Mouse (Mus musculus): ENCODE results near the gene Neu1.
"Not testable (repeated sequence)": the region's sequence is repeated elsewhere in the genome, so short reads cannot be mapped to it uniquely, and the experiment has no call there.

Neu1 gene

DNA sequence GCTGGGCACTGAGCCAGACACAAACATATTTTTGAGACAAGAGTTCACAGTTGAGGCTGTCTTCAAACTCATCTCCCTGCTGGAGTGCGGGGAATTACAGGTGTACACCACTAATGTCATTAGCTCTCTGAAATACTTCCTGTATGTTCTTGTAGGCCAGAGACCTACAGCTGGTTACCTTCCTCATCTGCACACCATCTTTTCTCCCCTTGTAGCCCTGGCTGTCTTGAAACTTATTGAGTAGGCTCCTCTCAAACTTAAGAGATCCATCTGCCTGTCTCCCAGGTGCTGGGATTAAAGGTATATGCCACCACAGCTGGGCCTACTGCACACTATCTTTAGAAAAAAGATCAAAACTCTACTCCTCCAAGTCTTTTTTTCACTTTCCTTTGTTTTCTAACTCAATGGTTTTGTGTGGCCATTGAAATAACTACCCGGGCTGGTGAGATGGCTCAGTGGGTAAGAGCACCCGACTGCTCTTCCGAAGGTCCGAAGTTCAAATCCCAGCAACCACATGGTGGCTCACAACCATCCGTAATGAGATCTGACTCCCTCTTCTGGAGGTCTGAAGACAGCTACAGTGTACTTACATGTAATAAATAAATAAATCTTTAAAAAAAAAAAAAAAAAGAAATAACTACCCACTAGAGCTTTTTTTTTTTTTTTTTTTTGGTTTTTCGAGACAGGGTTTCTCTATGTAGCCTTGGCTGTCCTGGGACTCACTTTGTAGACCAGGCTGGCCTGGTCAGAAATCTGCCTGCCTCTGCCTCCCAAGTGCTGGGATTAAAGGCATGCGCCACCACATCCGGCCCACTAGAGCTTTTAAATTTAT is 17.9 kb downstream of the Neu1 start:
- peak; percentile 50 for DNase-seq (ENCODE audit: extremely low spot score)

GRCm38 (mm10) chr17:34949553-34949969 is 18.5 kb downstream of the Neu1 start:
- DNase-seq (ENCODE audit: extremely low spot score): peak; percentile 77

GRCm38 (mm10) chr17:34950514-34951455 is 19.7 kb downstream of the Neu1 start:
- peak; percentile 45 for DNase-seq (ENCODE audit: extremely low spot score)

DNA sequence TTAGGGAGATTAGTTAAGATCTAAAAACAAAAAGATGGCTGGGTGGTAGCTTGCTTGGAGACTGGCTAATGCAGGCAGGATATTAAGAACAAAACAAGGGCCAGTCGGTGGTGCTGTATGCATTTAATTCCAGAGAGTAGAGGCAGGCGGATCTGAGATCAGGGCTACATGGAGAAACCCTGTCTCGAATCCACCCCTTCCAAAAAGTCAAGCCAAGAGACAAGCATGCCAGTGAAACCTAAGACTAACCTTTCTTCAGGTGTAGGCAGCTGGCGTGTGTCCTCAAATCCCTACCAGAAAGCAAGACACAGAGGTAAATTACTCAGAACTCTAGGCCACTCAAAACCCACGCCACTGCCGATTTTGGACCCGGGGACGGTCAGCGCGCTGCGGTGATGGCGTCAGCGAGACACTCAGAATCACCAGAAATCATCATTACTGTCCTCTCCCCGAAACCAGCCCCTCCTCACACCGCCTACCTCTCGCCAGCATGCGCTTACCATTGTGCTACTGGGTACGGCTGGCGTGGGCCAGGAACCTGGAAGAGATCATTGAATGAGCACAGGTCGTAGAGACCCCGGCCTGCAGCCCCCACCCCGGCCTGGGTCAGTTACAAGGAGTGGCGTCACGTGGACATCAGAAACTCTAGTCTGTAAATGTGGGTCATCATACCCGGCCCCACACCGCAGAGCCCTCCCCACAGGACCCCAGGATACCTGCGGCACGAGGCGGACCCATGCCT is 20.8 kb downstream of the Neu1 start:
- DNase-seq (ENCODE audit: extremely low spot score): peak; percentile 40

- DNase-seq (ENCODE audit: extremely low spot score): peak; percentile 91
These were observed 21.5 kb downstream of the Neu1 start for GRCm38 (mm10) chr17:34952378-34953040.

- DNase-seq (ENCODE audit: extremely low spot score): no peak
These were observed 22.2 kb downstream of the Neu1 start for GRCm38 (mm10) chr17:34953258-34953657.

DNA sequence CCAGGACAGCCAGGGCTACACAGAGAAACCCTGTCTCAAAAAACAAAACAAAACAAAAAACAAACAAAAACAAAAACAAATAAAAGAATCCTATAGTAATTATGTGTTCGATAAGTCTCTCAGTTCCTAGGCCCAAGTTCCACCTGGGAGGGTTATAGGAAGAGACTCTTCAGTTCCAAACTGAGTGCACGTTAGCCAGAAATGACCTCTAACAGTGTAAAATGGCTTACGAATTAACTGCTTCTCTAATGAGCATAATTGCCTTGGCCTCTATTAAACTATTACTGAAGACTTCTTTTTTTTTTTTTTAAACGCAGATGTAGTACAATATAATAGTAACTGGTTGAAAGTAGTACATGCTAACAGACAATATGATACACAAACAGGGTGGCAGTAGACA is 22.9 kb downstream of the Neu1 start:
- no peak for DNase-seq (ENCODE audit: extremely low spot score)

DNA sequence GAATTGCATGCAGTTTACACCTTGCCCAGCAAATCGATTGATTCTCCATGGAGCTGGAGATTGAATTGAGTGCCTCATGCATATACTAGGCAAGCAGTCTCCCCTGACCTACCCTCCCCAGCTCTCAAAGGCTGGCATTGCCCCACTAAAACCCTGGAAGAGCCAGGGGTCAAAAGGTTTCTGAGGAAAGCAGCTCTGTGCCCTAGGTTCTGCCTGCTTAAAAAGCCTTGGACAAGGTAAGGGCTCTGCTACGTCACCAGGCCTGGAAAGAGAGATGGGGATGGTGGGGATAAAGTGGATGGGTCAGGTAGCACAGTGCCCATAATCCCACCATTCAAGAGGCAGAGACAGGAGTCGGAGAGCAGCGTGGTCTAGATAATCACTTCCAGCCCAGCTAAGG is 23.8 kb downstream of the Neu1 start:
- DNase-seq (ENCODE audit: extremely low spot score): no peak

- no peak for DNase-seq (ENCODE audit: extremely low spot score)
These were observed 24.8 kb downstream of the Neu1 start for GRCm38 (mm10) chr17:34955884-34956283.

DNA sequence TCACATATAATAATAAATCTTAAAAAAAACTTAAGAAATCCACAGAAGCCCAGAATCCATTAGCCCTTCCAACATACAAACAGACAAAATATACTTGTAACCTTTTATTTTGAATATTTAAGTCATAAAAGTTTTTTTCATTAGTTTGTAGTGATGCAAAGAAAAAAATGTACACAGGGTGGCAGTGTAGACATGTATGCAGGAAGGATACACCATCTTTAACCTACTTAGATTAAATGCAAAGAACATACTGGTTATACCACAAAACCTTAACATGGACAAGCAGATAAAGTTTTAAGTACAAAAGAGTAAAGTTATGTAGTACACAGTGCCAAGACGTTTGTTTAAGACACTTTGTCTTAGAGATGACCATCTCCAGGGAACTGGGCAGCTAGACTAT is 25.3 kb downstream of the Neu1 start:
- DNase-seq (ENCODE audit: extremely low spot score): no peak

GRCm38 (mm10) chr17:34957291-34957690 is 26.2 kb downstream of the Neu1 start:
- not testable (repeated sequence) for DNase-seq (ENCODE audit: extremely low spot score)

GRCm38 (mm10) chr17:34957966-34958365 is 26.9 kb downstream of the Neu1 start:
- not testable (repeated sequence) for DNase-seq (ENCODE audit: extremely low spot score)

- DNase-seq (ENCODE audit: extremely low spot score): not testable (repeated sequence)
These were observed 27.7 kb downstream of the Neu1 start for GRCm38 (mm10) chr17:34958734-34959129.

DNA sequence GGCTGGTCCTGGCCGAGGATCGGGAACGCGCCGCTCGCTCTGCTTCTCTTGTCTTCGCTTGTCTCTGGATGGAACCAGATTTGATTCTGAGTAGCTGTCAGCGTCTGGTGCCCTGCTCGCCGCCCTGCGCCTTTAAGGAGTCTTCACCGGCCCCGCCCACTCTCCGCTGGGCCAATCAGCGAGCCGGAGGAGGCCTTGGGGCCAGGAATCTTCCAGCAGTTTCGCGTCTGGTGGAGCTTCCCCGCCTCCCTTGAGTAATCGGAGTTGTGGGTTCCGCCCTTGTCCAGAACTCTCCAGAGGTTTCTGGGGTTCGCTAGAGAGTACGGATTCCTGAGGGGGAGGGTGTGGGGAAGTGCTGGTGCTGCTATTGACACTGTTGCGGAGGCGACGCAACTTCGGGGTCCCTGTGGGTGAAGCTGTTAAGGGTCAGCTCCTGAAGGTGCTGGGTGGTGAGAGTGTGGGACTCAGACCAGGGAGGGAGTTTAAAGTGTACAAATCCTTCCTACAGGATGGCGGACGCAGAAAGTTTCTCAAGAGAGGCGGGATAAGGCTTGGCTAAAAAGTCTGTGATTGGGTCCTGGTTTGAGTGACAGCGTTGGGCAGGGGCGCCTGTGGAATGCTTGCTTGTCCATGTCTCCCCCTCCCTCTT is 28.2 kb downstream of the Neu1 start, which contains the start of gene Hspa1b:
Gene Hspa1b (minus strand): TSS at position 109 of the 649 bp plus-strand sequence.
- DNase-seq (ENCODE audit: extremely low spot score): peak; percentile 84

GRCm38 (mm10) chr17:34959881-34960515 is 28.9 kb downstream of the Neu1 start:
- DNase-seq (ENCODE audit: extremely low spot score): no peak

- DNase-seq (ENCODE audit: extremely low spot score): no peak
These were observed 29.8 kb downstream of the Neu1 start for GRCm38 (mm10) chr17:34960702-34961493.

DNA sequence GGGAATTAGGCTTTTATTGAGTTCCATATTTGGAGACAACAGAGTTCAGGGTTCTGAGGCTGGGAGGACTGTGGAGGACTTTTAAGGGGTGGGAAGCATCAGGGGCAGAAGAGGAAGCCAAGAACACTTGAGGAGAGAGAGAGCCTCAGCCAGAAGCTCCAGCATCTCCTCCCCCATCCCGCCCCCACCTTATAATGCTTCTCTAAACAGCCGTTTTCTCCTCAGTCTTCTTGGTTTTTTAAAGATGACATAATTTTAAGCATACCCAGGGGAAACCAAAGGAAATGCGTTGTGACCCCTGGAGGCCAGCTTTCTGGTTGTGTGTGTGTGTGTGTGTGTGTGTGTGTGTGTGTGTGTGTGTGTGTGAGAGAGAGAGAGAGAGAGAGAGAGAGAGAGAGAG is 31.1 kb downstream of the Neu1 start:
- no peak for DNase-seq (ENCODE audit: extremely low spot score)

DNA sequence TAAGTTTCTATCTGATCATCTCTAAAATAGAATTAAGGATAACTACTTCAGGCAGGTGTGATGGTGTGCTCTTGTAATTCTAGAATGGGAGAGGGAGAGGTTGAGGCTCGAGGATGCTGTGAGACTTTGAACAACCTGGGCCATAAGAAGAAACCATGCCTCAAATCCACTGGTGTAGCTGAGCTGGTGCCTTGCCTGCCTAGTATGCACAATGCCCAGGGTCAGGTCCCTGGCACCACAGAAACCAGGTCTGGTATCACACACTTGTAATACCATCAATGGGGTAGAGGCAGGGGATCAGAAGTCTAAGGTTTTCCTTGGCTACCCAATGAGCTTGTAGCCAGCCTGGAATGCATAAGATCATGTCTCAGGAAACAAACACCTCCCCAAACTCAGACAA is 31.8 kb downstream of the Neu1 start:
- DNase-seq (ENCODE audit: extremely low spot score): no peak

- peak; percentile 22 for DNase-seq (ENCODE audit: extremely low spot score)
These were observed 33.6 kb downstream of the Neu1 start for GRCm38 (mm10) chr17:34964640-34965049.

Data from embryo, embryonic 9.5 days (tissue).